ENCODE assay signal across 8 mouse cellular contexts in genomic region chr14:36652982-36653557, GRCm38 (mm10).
DNase-seq lines count a peak whose midpoint lies in the region; ATAC-seq and TF ChIP-seq lines count a peak whose summit lies in the region.

No protein-coding gene starts in this region.

- no peaks in the 10 kb centered on the region for H3K4me1 ChIP-seq in lung, embryonic 14.5 days (ENCODE audit: insufficient read depth)
- H3K4me1 ChIP-seq in embryonic facial prominence, embryonic 14.5 days (ENCODE audit: control insufficient read depth, insufficient read depth, low read length) = 0 out of 2 replicates have a peak, but pooled peaks cover 5% of the 10 kb centered on the region
- H3K4me1 ChIP-seq in intestine, embryonic 16.5 days (ENCODE audit: control insufficient read depth, insufficient read depth, low read length) = no peaks in the 10 kb centered on the region

- H3K9me3 ChIP-seq in lung, embryonic 14.5 days (ENCODE audit: low read depth, low read length) = no peaks in the 10 kb centered on the region
- H3K9me3 ChIP-seq in embryonic facial prominence, embryonic 14.5 days (ENCODE audit: control insufficient read depth, low read length) = no peaks in the 10 kb centered on the region
- H3K9me3 ChIP-seq in intestine, embryonic 16.5 days (ENCODE audit: control insufficient read depth, low read length) = no peaks in the 10 kb centered on the region

- no peak overlapping the region for H3K4me2 ChIP-seq in lung, embryonic 14.5 days
- no peak overlapping the region for H3K4me2 ChIP-seq in embryonic facial prominence, embryonic 14.5 days (ENCODE audit: low read depth, low read length)
- no peak overlapping the region for H3K4me2 ChIP-seq in intestine, embryonic 16.5 days (ENCODE audit: low read depth, low read length)

- no peaks in the 10 kb centered on the region for H3K36me3 ChIP-seq in lung, embryonic 14.5 days (ENCODE audit: insufficient read depth)
- no peaks in the 10 kb centered on the region for H3K36me3 ChIP-seq in embryonic facial prominence, embryonic 14.5 days (ENCODE audit: control insufficient read depth, insufficient read depth, low read length)
- H3K36me3 ChIP-seq in intestine, embryonic 16.5 days (ENCODE audit: control insufficient read depth, insufficient read depth, low read length) = no peaks in the 10 kb centered on the region

- WGBS in lung, embryonic 14.5 days = 21% methylated on average over 6 of the region's 6 CpGs
- 2% methylated on average over 6 of the region's 6 CpGs for WGBS in embryonic facial prominence, embryonic 14.5 days
- 37% methylated on average over 6 of the region's 6 CpGs for WGBS in intestine, embryonic 16.5 days

- TF ChIP-seq CTCF in lung, embryonic 14.5 days (IDR thresholded peaks at IDR 0.05; ENCODE audit: low read depth) = no peak

- no peak for ATAC-seq in lung, embryonic 14.5 days (ENCODE audit: insufficient read depth)
- peak; percentile 86 for ATAC-seq in embryonic facial prominence, embryonic 14.5 days (ENCODE audit: low read depth)
- no peak for ATAC-seq in intestine, embryonic 16.5 days

- no peak overlapping the region for H3K9ac ChIP-seq in lung, embryonic 14.5 days
- no peak overlapping the region for H3K9ac ChIP-seq in embryonic facial prominence, embryonic 14.5 days (ENCODE audit: low read depth, low read length)
- H3K9ac ChIP-seq in intestine, embryonic 16.5 days (ENCODE audit: low read depth, low read length) = no peak overlapping the region

- H3K27me3 ChIP-seq in lung, embryonic 14.5 days (ENCODE audit: insufficient read depth, low read length) = no peaks in the 10 kb centered on the region
- H3K27me3 ChIP-seq in embryonic facial prominence, embryonic 14.5 days (replicated peaks; ENCODE audit: control insufficient read depth, insufficient read depth, low read length) = no peaks in the 10 kb centered on the region
- H3K27me3 ChIP-seq in intestine, embryonic 16.5 days (replicated peaks; ENCODE audit: control insufficient read depth, insufficient read depth, low read length) = no peaks in the 10 kb centered on the region

- H3K27ac ChIP-seq in lung, embryonic 14.5 days (ENCODE audit: low read depth) = no peak overlapping the region
- peak overlapping the region; percentile 34; the same call in 1 of the 2 replicates for H3K27ac ChIP-seq in embryonic facial prominence, embryonic 14.5 days (replicated peaks; ENCODE audit: low read depth, low read length)
- no peak overlapping the region for H3K27ac ChIP-seq in intestine, embryonic 16.5 days (ENCODE audit: low read length)

- H3K4me3 ChIP-seq in lung, embryonic 14.5 days (ENCODE audit: low read depth, low read length) = no peak overlapping the region
- no peak overlapping the region for H3K4me3 ChIP-seq in embryonic facial prominence, embryonic 14.5 days (ENCODE audit: low read depth, low read length)
- no peak overlapping the region for H3K4me3 ChIP-seq in intestine, embryonic 16.5 days (ENCODE audit: low read length)

- DNase-seq in lung, embryonic 14.5 days = peak; percentile 29
- no peak for DNase-seq in lung, adult 18-20 months
- DNase-seq in embryonic facial prominence, embryonic 14.5 days (ENCODE audit: low spot score) = peak; percentile 91
- peak; percentile 4 to 11 for DNase-seq in layer of hippocampus, postnatal 36 days
- DNase-seq in right cerebral cortex, postnatal 36 days (ENCODE audit: low spot score in 2 of 2) = peak; percentile 3 to 5
- no peak for DNase-seq in gastrocnemius, adult 18-20 months (ENCODE audit: low spot score)
- DNase-seq in spleen, postnatal 4 days (ENCODE audit: low spot score in 2 of 2) = no peak

Comparison
In these comparisons a context has a peak if more than half of its experiments do, and no peak if none do; other contexts are left out.
1. DNase-seq: peak in lung, embryonic 14.5 days (single experiment), embryonic facial prominence, embryonic 14.5 days (single experiment), layer of hippocampus, postnatal 36 days (2 of 2) and right cerebral cortex, postnatal 36 days (2 of 2); none in lung, adult 18-20 months (0 of 2), gastrocnemius, adult 18-20 months (single experiment) and spleen, postnatal 4 days (0 of 2).